Mouse (Mus musculus) hindbrain, embryonic 10.5 days (tissue): ENCODE data around the gene Tpp2. TPM values are rescaled to one million over a fixed set of nuclear protein-coding genes. Genes with fewer than 3 reads are reported as not detected.
"Not testable (repeated sequence)": the region's sequence is repeated elsewhere in the genome, so short reads cannot be mapped to it uniquely, and the experiment has no call there.

Experiments
- DNase-seq: peaks from one replicate; pipeline ENCODE4 v3.0.0-alpha.2; 2017; ENCODE audit warnings: low spot score
- H3K27ac ChIP-seq: fragments of 300-500 bp; sonication (generic); 2 replicates; pipeline ENCODE4 v1.5.1; 2016; ENCODE audit warnings: mild to moderate bottlenecking, moderate library complexity
- H3K27me3 ChIP-seq: fragments of 300-500 bp; sonication (generic); 2 replicates; pipeline ENCODE4 v1.6.1; 2016; ENCODE audit warnings: mild to moderate bottlenecking; ENCODE audit not compliant: poor library complexity, insufficient read depth, severe bottlenecking
- H3K36me3 ChIP-seq: fragments of 300-500 bp; sonication (generic); 2 replicates; pipeline ENCODE4 v1.6.1; 2016; ENCODE audit warnings: mild to moderate bottlenecking, moderate library complexity
- H3K4me1 ChIP-seq: fragments of 300-500 bp; sonication (generic); replicated peaks from 2 replicates; pipeline ENCODE4 v1.6.1; 2016; ENCODE audit warnings: mild to moderate bottlenecking
- H3K4me3 ChIP-seq: fragments of 300-500 bp; sonication (generic); 2 replicates; pipeline ENCODE4 v1.5.1; 2016; ENCODE audit warnings: mild to moderate bottlenecking, moderate library complexity
- H3K9me3 ChIP-seq: fragments of 300-500 bp; sonication (generic); 2 replicates; pipeline ENCODE4 v1.6.1; 2016; ENCODE audit warnings: mild to moderate bottlenecking, moderate library complexity
- WGBS: fragments of 180-500 bp; shearing (Covaris S2); methylation state at CpG from one replicate; pipeline ENCODE4 v1.1.7; 2016; 5-methylcytosine and 5-hydroxymethylcytosine counted together
- polyA plus RNA-seq: library from polyadenylated mRNA; unstranded; fragments of >200 nt; fragmentation: Nextera tagmentation; extraction: Ambion mirVana; gene quantifications from 2 replicates; pipeline ENCODE4 v1.2.1, GENCODE M21; 2016

The Tpp2 gene
- polyA plus RNA-seq, 1 experiment from 2014 or later, result 61.5 TPM

GRCm38 (mm10) chr1:44032213-44032612, 98.8 kb downstream of the Tpp2 start:
- no peaks in the 10 kb centered on the region for H3K36me3 ChIP-seq
- no peaks in the 10 kb centered on the region for H3K4me1 ChIP-seq
- H3K9me3 ChIP-seq, result no peaks in the 10 kb centered on the region
- H3K4me3 ChIP-seq, result no peak overlapping the region
- WGBS, result 85% methylated on average over 2 of the region's 2 CpGs
- no peak for DNase-seq
- no peak overlapping the region for H3K27ac ChIP-seq
- no peaks in the 10 kb centered on the region for H3K27me3 ChIP-seq

- Histone ChIP-seq H3K4me1 (no peaks in the 10 kb centered on the region), H3K36me3 (no peaks in the 10 kb centered on the region), H3K4me3 (no peak overlapping the region), H3K9me3 (no peaks in the 10 kb centered on the region), H3K27ac (no peak overlapping the region), H3K27me3 (no peaks in the 10 kb centered on the region)
- DNase-seq, result no peak
- WGBS, result 88% methylated on average over 5 of the region's 5 CpGs
These were observed 99.5 kb downstream of the Tpp2 start for GRCm38 (mm10) chr1:44032948-44033347.

- no peaks in the 10 kb centered on the region for H3K27me3 ChIP-seq
- H3K27ac ChIP-seq, result peak overlapping the region; percentile 79
- no peaks in the 10 kb centered on the region for H3K9me3 ChIP-seq
- 3% methylated on average over 17 of the region's 17 CpGs for WGBS
- H3K4me1 ChIP-seq, result peaks cover 7% of the 10 kb centered on the region; the same call in 1 of the 2 replicates
- no peaks in the 10 kb centered on the region for H3K36me3 ChIP-seq
- peak overlapping the region; percentile 56 for H3K4me3 ChIP-seq
- peak; percentile 68 for DNase-seq
These were observed 108.5 kb downstream of the Tpp2 start for GRCm38 (mm10) chr1:44041797-44042554.

GRCm38 (mm10) chr1:44042555-44042915, 109.1 kb downstream of the Tpp2 start:
- WGBS, result 8% methylated on average over 6 of the region's 6 CpGs

GRCm38 (mm10) chr1:44045689-44046088, 112.2 kb downstream of the Tpp2 start:
- 88% methylated on average over 5 of the region's 5 CpGs for WGBS
- H3K27ac ChIP-seq, H3K27me3 ChIP-seq, H3K4me1 ChIP-seq, H3K4me3 ChIP-seq, H3K9me3 ChIP-seq, H3K36me3 ChIP-seq, DNase-seq: not testable (repeated sequence)

More at GRCm38 (mm10) chr1:44042555-44042915, 109.1 kb downstream of the Tpp2 start:
- DNase-seq, result no peak
- H3K36me3 ChIP-seq, result no peaks in the 10 kb centered on the region
- peaks cover 7% of the 10 kb centered on the region; the same call in 1 of the 2 replicates for H3K4me1 ChIP-seq
- H3K4me3 ChIP-seq, result peak overlapping the region; percentile 56
- H3K27ac ChIP-seq, result peak overlapping the region; percentile 79
- no peaks in the 10 kb centered on the region for H3K27me3 ChIP-seq
- no peaks in the 10 kb centered on the region for H3K9me3 ChIP-seq

GRCm38 (mm10) chr1:44046556-44046955, 113.1 kb downstream of the Tpp2 start:
- no peaks in the 10 kb centered on the region for H3K9me3 ChIP-seq
- WGBS, result 87% methylated on average over 2 of the region's 2 CpGs
- no peak overlapping the region for H3K4me3 ChIP-seq
- H3K4me1 ChIP-seq, result peaks cover 7% of the 10 kb centered on the region; the same call in 1 of the 2 replicates
- H3K27me3 ChIP-seq, result no peaks in the 10 kb centered on the region
- H3K36me3 ChIP-seq, result no peaks in the 10 kb centered on the region
- no peak for DNase-seq
- no peak overlapping the region for H3K27ac ChIP-seq

Other genes starting within 250 kb of the Tpp2 start
- gene 1500015O10Rik, start 203.0 kb upstream of the Tpp2 start, polyA plus RNA-seq, result 0.91 and 9.8 TPM in 2 replicates
- 19.3 and 19.4 TPM in 2 replicates for gene Uxs1, start 105.8 kb upstream of the Tpp2 start, polyA plus RNA-seq
- 0.41 and 0.58 TPM in 2 replicates for gene Mettl21c, start 86.4 kb downstream of the Tpp2 start, polyA plus RNA-seq
- gene Gm8251, start 128.3 kb downstream of the Tpp2 start, polyA plus RNA-seq, result 0.07 and 0.09 TPM in 2 replicates
- gene Tex30, start 168.8 kb downstream of the Tpp2 start, polyA plus RNA-seq, result 94.6 and 112 TPM in 2 replicates
- 47.9 and 59.4 TPM in 2 replicates for gene Kdelc1, start 185.2 kb downstream of the Tpp2 start, polyA plus RNA-seq
- gene Bivm, start 185.3 kb downstream of the Tpp2 start, polyA plus RNA-seq, result 19.9 and 21.2 TPM in 2 replicates
- gene Ercc5, start 214.1 kb downstream of the Tpp2 start, polyA plus RNA-seq, result 26.2 and 27.9 TPM in 2 replicates